Mouse (Mus musculus) left cerebral cortex, adult 18-20 months (tissue): Measurements from ENCODE around the gene Zfp277. TPM values are rescaled to one million over a fixed set of nuclear protein-coding genes. Genes with fewer than 3 reads are reported as not detected.

Experiments
- DNase-seq, 2 experiments: peaks; one replicate each; pipeline ENCODE4 v3.0.0; 2021 to 2022; ENCODE audit warnings: low spot score in 2 of 2, mixed read lengths in 1 of 2
- long read RNA-seq, 2 experiments: library from polyadenylated mRNA; stranded (forward); transcript quantifications; one replicate each; pipeline ENCODE4 v2.0.0; 2021
- total RNA-seq, 2 experiments: library from RNA; stranded (reverse); gene quantifications; 2 replicates each; pipeline ENCODE4 v1.2.3; 2021

The Zfp277 gene
- 10 to 100 TPM; 19.2 to 19.7 TPM for total RNA-seq
- long read RNA-seq, experiment 1, transcript Zfp277-201 (12 exons, 2,188 nt), result major isoform, 14 of 21 reads
- long read RNA-seq, experiment 1, partial matches to known transcripts, result 2 of 21 reads
- long read RNA-seq, experiment 1, other reads (novel, unspliced or antisense), result 5 of 21 reads
- long read RNA-seq, experiment 2, transcript Zfp277-201 (12 exons, 2,188 nt), result major isoform, 17 of 20 reads
- long read RNA-seq, experiment 2, partial matches to known transcripts, result 0 of 20 reads
- long read RNA-seq, experiment 2, other reads (novel, unspliced or antisense), result 3 of 20 reads

DNA sequence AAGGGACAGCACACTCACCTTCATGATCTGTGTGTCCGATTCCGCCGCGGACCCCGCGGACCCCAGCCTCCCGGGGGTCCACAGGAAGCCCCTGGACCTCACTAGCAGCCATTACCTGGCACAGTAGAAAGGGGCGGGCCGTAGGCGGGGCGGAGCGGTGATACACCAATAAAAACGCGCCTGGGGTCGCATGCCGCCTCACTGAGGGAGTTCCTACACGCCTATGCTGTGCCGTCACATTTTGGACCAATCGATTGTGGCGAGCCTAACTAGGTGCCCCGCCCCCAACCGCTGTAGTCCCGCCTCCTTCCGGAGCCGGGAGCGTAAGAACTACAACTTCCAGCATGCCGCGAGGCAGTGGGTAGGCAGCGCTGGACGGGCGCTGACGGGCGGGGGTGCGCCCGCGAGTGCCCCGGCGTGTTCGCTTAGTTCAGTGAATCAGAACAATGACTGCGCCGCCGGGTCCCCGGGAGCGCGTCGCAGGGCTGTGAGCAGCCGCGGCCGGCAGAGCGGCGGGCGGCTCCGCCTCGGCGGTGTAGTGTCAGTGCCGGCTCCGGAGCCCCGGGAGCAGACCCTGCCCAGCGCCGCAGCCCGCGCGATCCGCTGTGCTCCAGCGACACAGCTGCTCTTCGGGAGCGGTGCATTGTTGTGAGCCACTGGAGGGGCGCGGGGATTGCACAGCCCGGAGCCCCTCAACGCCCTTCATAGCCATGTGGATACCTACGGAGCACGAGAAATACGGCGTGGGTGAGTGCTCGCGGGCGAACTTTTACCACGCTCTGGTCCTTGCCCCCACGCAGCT is at the start of gene Zfp277, which contains the start of gene Dock4:
TSS of gene Zfp277 (minus strand) at position 255 of the 802 bp plus-strand sequence.
TSS of gene Dock4 (plus strand) at position 305 of the 802 bp plus-strand sequence.
- DNase-seq, result peak; percentile 98 to 99

DNA sequence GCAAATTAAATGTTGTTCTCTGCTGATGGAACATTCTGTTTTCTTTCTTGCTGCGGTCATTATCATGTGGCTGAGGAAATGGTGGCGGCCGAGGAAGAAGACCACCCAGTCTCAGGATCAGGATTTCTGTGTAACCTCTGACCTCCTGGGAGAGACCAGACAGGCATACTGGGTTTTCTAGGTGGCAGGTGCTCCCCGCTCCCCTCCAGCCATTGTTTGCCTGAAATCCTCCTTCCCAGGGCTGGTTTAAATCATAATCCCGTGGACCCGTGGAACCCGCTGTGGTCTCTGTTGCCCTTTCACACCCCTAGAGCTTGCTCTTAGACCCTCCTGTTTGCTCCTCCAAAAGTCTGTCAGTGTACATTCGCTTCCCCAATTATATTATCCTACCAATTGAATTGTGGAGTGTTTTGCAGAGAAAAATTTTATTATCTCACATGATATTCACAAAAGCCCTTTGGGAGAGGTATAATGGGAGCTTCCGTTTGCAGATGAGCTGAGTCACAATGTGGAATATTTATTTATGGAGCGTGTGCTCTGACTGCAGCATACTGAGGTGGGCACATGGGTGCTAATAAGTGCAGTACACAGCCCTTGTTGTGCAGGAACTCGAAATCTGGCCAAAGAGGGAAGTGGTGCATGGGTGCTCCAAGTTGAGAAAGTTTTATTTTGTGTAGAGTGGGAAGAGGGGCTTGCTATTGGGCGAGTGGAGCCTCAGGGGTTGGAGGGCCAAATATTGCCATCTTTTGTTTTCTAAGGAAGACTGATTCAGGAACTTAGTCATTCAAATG is 40.5 kb upstream of the Zfp277 start:
- DNase-seq, result no peak

DNA sequence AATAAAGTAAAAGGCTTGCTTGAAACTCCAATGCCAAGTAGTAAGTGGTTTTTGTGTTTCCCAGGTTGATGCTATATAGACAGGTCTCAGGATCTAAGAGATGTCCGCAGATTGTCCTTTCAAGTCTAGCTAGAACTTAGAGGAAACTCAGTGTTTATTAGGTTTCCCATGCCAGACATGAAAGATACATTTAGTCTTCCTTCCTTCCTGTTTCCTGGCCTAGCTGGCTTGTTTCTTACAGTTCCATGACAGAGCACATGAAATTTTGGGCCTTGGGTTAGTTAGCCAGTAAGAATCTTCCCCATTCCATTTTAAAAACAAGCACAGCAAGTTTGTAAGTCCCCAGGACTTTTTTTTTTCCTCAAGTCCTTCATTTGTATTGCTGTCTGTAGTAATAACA is 39.5 kb upstream of the Zfp277 start:
- DNase-seq, result no peak

DNA sequence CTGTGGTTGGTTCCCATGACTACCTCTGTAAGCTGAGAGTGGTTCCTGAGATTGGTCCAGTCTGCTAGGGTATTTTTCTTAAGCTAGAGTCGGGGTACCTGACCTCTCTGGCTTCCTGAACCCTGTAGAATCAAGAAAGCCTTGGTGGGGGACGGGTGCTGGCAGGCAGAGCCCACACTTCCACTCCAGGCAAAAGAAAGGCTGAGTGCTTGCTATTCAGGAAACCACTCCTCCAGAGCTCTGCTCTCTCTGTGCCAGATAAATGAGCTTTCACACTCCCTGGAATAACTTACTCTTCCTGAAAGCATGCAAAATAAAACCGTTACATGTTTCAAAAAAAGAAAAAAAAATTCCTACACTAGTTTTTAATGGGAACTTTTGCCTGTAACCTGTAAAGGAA is 38.5 kb upstream of the Zfp277 start:
- DNase-seq, result no peak

DNA sequence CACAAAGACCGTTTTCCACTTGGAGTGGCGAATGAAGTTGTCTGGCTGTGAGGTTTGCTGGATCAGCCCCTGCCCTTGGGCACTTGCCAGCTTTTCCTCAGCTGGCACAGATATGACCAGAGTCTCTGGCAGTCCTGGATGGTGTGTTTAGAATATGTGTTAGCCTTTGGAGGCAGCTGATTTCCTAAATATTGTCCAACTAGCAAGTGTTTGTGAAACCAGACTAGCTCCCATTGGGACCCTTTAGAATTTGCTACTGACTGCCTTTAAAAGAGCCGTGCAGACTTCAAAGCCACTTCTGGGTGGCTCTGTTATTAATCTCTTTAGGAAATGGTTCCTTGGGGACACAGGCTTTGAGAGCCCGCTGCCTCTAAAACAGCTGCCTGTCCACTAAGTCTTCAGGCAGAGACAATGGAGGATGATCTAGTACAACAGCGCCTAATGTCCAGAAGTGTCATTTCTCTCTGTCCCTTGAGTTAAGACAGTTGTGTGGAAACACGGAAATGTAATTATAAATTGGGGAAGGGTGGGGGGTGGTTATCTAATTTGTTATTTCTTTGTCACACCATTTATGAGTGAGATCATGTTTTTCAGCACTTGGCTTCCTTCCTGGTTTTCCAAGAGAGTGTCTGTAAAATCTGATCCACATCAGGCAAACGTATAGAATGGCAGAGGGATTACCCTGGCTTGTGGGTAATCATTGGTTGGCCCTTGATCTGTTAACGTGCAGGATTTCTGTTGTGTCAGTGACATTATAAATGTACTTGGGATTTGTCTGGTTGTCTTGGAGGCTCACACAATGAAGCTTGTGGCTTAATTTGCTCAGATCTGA is 32.1 kb upstream of the Zfp277 start:
- DNase-seq, result no peak

DNA sequence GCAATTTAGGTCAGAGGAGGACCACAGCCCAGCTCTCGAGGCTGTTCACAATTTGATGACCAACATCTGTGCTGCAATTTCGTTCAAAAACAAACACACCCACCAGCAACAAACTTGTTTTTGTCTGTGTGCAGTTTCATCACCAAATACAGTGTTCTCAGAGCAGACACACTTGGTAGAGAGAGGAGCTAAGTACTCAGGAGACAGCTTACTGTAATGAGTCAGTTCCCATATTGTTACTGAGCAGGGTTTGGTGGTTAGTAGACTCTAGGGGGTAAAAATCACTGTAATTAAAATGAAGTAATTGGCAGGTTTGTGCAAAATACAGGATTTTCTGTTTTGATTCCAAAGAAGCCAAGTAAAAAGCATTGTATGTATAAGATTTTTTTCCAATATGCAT is 28.0 kb upstream of the Zfp277 start:
- DNase-seq, result no peak

DNA sequence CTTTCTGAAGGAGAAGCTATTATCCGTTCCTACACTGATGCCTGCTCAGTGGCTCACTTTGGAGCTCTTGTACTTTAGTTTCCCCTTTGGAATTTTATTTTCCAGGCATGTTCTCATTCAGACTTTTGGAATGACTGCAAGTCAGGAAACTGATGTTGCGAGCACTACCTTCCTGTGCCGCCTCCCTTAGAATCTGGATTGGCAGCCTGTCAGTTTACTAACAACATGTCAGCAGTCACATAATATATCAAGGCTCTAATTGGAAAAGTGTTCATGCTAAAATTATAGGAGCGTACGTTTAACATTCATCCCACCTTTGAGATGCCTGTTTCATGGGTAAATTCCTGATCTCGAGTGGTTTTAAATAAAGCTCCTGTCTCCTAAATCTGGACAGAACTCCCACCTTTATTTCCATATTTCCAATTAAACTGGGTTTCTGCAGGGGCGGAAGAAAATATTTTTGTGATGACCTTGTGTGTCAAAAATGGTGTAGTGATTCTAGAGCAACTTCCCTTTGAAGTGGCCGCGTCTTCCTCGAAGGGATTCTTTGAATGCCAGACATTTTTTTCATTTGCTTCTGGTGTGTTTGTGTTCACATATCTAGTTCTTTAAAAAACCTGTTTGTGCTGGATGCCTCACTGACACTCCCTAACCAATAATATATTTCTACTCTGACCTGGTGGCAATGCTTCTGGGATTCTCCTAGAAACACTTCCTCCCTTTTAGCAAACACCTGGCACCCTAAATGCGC is 26.1 kb upstream of the Zfp277 start:
- DNase-seq, result no peak

DNA sequence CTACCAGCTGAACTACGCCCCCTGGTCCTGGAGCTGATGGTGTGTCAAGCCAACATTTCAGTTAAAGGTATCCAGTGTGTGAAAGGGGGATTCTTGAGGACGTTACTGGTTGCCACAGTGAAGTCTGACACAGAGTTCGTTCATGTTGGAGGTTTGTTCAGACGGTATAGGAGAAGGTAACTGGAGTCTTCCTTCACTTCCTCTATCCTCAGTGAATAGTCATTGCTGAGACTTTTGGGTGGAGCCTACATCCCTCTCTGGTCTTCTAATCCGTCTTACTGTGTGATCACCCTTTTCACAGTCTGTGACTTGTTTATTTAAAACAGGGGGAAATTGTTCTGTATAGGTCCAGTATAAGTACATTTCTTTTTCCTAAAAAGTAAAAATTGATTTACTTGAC is 23.3 kb upstream of the Zfp277 start:
- DNase-seq, result no peak

DNA sequence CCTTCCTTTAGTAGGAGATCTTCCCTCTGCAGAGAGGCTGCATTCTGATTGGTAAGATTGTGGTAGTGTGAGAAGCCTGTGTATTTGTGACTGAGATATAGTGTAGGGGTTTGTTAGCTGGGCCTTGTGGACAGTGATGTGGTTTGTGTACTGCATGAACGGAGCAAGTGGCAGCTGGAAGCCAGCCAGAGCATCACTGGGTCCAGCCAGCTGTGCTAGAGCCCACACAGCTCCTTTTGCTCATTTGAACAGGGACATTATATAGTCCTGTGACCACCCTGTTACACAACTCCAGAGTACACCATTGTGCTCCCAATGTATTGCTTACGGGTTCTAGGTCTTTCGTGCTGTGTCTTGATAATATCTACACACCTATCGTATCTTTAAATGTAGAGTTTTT is 22.5 kb upstream of the Zfp277 start:
- no peak for DNase-seq

DNA sequence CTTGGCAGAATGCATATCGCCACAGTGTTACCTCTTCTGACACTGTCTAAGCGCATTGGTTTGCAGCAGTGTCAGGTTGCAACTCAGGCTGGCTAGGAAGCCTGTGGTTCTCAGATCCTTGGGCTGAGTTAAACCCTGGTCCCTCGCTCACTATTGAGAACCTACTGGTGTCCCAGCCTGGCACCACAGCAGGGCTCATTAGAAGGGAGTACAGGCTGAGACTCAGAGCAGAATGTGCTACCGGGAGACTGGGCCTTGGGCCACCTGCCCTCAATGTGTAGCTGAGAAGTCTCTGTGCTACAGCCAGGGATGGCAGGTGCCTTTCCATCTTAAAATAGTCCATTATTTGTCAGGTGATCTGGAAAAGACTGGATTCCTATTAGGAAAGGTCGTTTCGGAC is 18.6 kb upstream of the Zfp277 start:
- peak in 1 of 2 experiments; percentile 31 for DNase-seq

DNA sequence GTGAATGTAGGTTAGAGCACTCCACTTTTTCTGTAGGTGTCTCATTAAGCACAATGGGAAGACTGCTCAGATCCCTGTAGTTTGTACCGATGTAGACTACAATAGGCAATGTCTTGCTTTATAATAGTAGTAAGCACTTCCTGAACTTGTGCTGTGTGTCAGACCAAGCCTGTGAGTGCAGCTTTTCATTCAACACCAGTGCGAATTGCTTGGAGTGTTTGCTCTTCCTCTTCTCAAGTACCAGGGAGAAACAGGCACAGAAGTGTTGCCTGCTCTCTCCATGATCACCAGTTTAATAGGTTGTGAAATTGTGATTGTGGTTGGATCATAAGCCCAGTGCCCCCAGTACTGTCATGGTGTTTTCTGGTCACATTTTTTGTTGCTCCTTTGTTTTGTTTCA is 18.1 kb upstream of the Zfp277 start:
- no peak for DNase-seq

DNA sequence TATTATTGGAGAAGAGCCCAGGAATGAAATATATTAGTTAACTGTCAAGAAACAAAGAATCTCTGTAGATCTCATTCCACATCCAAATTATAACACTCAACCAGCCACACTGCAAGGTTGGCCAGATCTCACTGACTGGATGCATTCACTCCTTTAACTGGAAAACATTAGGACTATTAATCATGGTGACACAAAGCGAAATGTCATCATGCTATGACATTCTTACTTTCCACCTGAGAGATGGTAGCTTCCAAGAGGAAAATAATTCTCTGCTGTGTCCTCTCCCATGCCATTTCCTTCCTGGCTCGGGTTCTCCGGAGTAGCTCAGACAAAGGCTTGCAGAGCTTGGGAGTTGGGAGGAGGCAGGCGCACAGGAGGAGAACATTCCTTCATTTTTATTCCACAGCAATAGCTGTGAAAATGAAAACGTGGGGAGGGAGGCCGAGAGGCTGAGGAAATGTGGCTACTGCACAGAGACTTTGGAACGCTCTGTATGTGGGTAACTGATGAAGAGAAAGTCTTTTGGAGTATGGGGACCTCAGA is 17.1 kb upstream of the Zfp277 start:
- peak in 1 of 2 experiments; percentile 39 for DNase-seq

DNA sequence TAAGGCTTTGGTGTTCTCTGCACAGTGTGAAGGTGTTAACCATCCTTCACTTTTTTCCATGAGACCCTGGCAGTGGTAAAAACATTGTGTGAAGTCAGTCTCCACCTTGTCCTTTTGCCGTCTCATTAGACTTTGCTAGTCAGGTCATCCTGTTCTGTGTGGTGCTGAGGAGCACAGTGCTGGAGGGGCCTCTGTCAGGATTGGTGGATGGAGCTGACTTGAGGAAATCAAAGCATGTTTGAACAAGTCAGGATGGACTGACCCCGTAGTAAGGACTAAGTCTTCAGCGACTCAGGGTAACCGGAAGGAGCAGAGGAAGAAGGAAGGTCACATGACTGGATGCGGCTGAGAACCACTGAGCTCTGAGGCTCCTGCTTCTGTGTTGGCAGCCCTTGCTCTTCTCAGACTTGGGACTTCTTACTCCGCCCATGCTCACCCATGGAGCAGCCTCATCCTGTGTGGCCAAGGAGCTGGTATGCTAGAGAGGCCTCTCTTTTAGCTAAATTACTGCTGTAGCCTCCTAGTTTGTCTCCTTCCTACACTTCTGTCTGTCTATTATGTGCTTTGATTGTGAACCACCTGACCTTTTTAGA is 14.1 kb upstream of the Zfp277 start:
- no peak for DNase-seq

DNA sequence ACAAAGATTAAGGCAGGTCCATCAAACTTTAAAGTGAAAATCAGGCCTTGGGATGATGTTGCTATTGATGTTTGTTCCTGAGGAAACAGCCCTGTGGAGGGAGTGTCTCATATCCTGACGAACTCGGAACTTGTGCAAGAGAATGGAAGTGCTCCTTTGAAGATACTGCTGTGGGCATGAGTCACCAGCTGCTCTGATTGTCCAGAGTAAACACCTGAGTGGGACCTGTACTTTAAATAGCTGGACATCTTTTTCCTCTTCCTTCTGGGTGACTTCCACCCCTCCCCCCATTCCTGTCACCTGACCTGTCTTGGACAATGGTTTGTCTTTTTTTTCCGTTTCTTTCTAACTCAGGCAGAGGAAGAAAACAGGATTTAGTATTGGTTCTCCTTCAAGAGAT is 13.3 kb upstream of the Zfp277 start:
- DNase-seq, result no peak

DNA sequence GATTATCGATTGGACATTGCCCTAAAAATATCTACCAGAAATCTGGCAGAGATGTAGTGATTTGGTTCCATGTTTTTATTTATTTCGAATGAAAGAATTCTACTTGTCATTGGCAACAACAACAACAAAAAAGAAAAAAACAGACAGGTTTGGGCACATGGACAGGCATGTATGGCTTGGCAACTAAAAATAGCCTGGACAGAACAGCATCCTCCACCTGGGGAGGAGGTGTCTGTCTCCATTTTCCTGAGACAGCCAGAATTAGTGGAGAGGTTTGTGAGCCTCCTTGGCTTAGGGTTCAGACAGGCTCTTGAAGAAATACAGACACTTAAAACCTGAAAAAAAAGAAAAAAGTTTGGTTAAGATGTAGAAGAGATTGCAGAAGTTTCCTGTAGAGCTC is 10.8 kb upstream of the Zfp277 start:
- DNase-seq, result no peak

DNA sequence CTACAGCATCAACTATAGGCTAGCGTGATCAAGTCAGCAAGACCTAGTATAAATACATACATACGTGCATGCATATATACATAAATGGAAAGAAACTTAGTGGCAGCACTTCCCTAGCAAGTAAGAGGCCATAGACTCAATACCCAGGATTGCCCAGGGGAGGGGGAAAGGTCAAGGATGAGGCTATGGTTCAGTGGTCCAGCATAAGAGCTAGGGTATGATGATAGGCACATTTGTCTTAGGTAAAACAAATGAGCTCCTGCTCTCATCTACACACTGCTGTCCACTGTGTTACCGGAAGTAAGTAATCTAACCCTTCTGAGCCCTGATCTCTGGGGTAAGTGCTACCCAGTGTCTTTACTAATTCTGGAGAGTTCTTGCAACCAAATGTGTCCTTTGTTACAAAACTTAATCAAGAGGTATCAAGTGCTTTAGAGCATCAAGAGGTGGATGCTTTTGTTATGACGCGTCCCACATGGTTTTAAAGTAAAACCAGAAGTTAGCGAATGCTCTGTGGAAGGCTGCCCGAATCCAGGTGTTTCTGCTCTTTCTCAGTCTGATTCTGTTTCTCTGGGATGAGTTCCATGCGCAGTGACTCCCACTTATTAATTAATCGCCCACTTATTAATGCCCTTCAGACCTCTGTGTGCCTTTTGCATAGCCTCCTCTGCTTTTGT is 3.6 kb upstream of the Zfp277 start:
- DNase-seq, result no peak

DNA sequence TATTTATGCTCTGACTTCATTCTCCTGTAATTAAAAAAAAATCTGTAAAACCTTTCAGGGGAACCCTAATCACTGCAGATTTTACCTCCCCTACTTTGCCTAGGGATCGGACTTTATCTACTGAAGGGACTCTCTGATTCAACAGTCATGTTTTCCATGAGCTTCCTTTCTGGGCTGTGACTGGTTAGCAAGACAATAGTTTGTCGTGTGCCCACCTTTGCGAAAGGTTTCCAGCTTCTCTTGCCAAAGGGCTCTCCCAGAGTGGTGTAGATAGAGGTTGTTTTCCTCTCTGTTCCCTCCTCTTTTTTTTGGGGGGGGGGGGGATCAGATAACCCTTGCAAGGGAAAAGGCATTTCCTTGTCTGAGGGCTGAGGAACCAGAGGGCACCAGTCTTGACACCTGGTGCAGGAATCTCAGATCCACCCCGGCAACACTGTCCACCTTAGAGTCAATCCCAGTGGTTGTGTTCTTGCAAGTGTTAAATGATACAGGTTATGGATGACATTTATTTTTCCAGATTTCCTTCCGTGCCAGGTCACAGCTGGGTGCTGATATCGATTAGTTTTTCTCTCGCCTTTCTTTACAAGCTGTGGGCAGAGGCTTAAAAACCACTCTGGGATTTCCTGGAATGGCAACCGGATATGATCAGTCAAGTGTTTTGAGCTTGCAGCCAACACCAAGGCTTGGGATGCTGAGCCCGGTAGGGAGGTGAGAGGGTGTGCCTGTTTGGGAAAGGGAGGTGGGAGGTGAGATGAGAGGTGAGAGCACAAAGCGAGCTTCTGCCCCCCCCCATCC is 2.1 kb upstream of the Zfp277 start:
- DNase-seq, result no peak
